Mouse (Mus musculus) cortical plate, adult 2 months (tissue): ENCODE results near the gene Bola1.

Source experiments
- CTCF ChIP-seq: fragments of 200-500 bp; IDR thresholded peaks from 2 replicates; pipeline ENCODE4 v1.5.1; 2011; ENCODE audit warnings: mild to moderate bottlenecking, control low read depth, low read length; ENCODE audit not compliant: insufficient read depth; ENCODE audit errors: extremely low read depth
- POLR2A ChIP-seq: fragments of 200-500 bp; IDR thresholded peaks from 2 replicates; pipeline ENCODE4 v1.6.1; 2011; ENCODE audit warnings: mild to moderate bottlenecking, low read length, control low read depth; ENCODE audit not compliant: insufficient read depth; ENCODE audit errors: extremely low read depth

GRCm38 (mm10) chr3:96219191-96219641 lies 293 bp downstream of the Bola1 start:
- TF ChIP-seq CTCF (no peak), POLR2A (no peak)
